Mouse (Mus musculus): ENCODE measurements around the gene Faf2. TPM values are rescaled to one million over a fixed set of nuclear protein-coding genes. Genes with fewer than 3 reads are reported as not detected.

Faf2 gene
- polyA plus RNA-seq, 1 experiment from 2014 or later: 28.1 TPM

GRCm38 (mm10) chr13:54629128-54629527 is 7.5 kb downstream of the Faf2 start:
- ATAC-seq: peak; percentile 94
- peak overlapping the region; percentile 53 for H3K27ac ChIP-seq (ENCODE audit: low read depth)
- H3K9me3 ChIP-seq (ENCODE audit: low read length): no peaks in the 10 kb centered on the region
- peak overlapping the region; percentile 33; the same call in 1 of the 2 replicates for H3K4me2 ChIP-seq (ENCODE audit: low read depth, low read length)
- DNase-seq: peak; percentile 45
- H3K9ac ChIP-seq (replicated peaks): no peak overlapping the region
- WGBS (ENCODE audit: insufficient replicate concordance): 50% methylated on average over 4 of the region's 4 CpGs
- peak; percentile 58; the same call in 1 of the 2 replicates for TF ChIP-seq EP300 (IDR thresholded peaks at IDR 0.05; ENCODE audit: low read depth)
- no peak for TF ChIP-seq CTCF (IDR thresholded peaks at IDR 0.05; ENCODE audit: low read depth)
- H3K27me3 ChIP-seq (ENCODE audit: insufficient read depth, low read length): no peaks in the 10 kb centered on the region
- H3K4me1 ChIP-seq (ENCODE audit: insufficient read depth): peaks cover 14% of the 10 kb centered on the region
- no peak overlapping the region for H3K4me3 ChIP-seq (ENCODE audit: low read depth, low read length)
- 0 out of 2 replicates have a peak, but pooled peaks cover 7% of the 10 kb centered on the region for H3K36me3 ChIP-seq (replicated peaks; ENCODE audit: insufficient read depth, low read length)

- TF ChIP-seq EP300 (IDR thresholded peaks at IDR 0.05; ENCODE audit: low read depth): no peak
- no peak for TF ChIP-seq CTCF (IDR thresholded peaks at IDR 0.05; ENCODE audit: low read depth)
- 48% methylated on average over 3 of the region's 3 CpGs for WGBS (ENCODE audit: insufficient replicate concordance)
- peak overlapping the region; percentile 29 for H3K27ac ChIP-seq (ENCODE audit: low read depth)
- no peak overlapping the region for H3K4me3 ChIP-seq (ENCODE audit: low read depth, low read length)
- no peak for ATAC-seq
- no peaks in the 10 kb centered on the region for H3K27me3 ChIP-seq (ENCODE audit: insufficient read depth, low read length)
- H3K4me1 ChIP-seq (ENCODE audit: insufficient read depth): peaks cover 5% of the 10 kb centered on the region
- peak overlapping the region; percentile 19; the same call in 1 of the 2 replicates for H3K4me2 ChIP-seq (ENCODE audit: low read depth, low read length)
- no peak for DNase-seq
- H3K9me3 ChIP-seq (ENCODE audit: low read length): no peaks in the 10 kb centered on the region
- H3K9ac ChIP-seq (replicated peaks): no peak overlapping the region
- H3K36me3 ChIP-seq (replicated peaks; ENCODE audit: insufficient read depth, low read length): peaks cover 10% of the 10 kb centered on the region
These were observed 11.2 kb downstream of the Faf2 start for GRCm38 (mm10) chr13:54632731-54633277.

GRCm38 (mm10) chr13:54635011-54635410 is 13.4 kb downstream of the Faf2 start:
- 88% methylated on average over 3 of the region's 3 CpGs for WGBS (ENCODE audit: insufficient replicate concordance)
- TF ChIP-seq EP300 (IDR thresholded peaks at IDR 0.05; ENCODE audit: low read depth) (no peak), CTCF (IDR thresholded peaks at IDR 0.05; ENCODE audit: low read depth) (no peak)
- no peaks in the 10 kb centered on the region for H3K27me3 ChIP-seq (ENCODE audit: insufficient read depth, low read length)
- ATAC-seq (no peak), DNase-seq (no peak)
- peaks cover 29% of the 10 kb centered on the region for H3K36me3 ChIP-seq (replicated peaks; ENCODE audit: insufficient read depth, low read length)
- H3K9me3 ChIP-seq (ENCODE audit: low read length): no peaks in the 10 kb centered on the region
- H3K4me3 ChIP-seq (ENCODE audit: low read depth, low read length): no peak overlapping the region
- no peak overlapping the region for H3K4me2 ChIP-seq (ENCODE audit: low read depth, low read length)
- no peaks in the 10 kb centered on the region for H3K4me1 ChIP-seq (ENCODE audit: insufficient read depth)
- no peak overlapping the region for H3K9ac ChIP-seq (replicated peaks)
- no peak overlapping the region for H3K27ac ChIP-seq (ENCODE audit: low read depth)

- no peak for DNase-seq
These were observed 28.9 kb downstream of the Faf2 start for GRCm38 (mm10) chr13:54650461-54650860.

GRCm38 (mm10) chr13:54660877-54661276 is 39.3 kb downstream of the Faf2 start:
- H3K9me3 ChIP-seq (ENCODE audit: low read length): no peaks in the 10 kb centered on the region
- no peaks in the 10 kb centered on the region for H3K4me1 ChIP-seq (ENCODE audit: insufficient read depth)
- H3K4me2 ChIP-seq (ENCODE audit: low read depth, low read length): no peak overlapping the region
- ATAC-seq: no peak
- no peak for DNase-seq
- H3K4me3 ChIP-seq (ENCODE audit: low read depth, low read length): no peak overlapping the region
- no peak overlapping the region for H3K9ac ChIP-seq (replicated peaks)
- no peaks in the 10 kb centered on the region for H3K27me3 ChIP-seq (ENCODE audit: insufficient read depth, low read length)
- TF ChIP-seq EP300 (IDR thresholded peaks at IDR 0.05; ENCODE audit: low read depth): no peak
- TF ChIP-seq CTCF (IDR thresholded peaks at IDR 0.05; ENCODE audit: low read depth): no peak
- H3K36me3 ChIP-seq (replicated peaks; ENCODE audit: insufficient read depth, low read length): peaks cover 44% of the 10 kb centered on the region
- H3K27ac ChIP-seq (ENCODE audit: low read depth): no peak overlapping the region
- 78% methylated on average over 5 of the region's 5 CpGs for WGBS (ENCODE audit: insufficient replicate concordance)

More at GRCm38 (mm10) chr13:54650461-54650860, 28.9 kb downstream of the Faf2 start:
- no peaks in the 10 kb centered on the region for H3K4me1 ChIP-seq (ENCODE audit: insufficient read depth)
- no peak for ATAC-seq
- no peak overlapping the region for H3K4me2 ChIP-seq (ENCODE audit: low read depth, low read length)
- H3K36me3 ChIP-seq (replicated peaks; ENCODE audit: insufficient read depth, low read length): peaks cover 92% of the 10 kb centered on the region
- 93% methylated on average over 3 of the region's 3 CpGs for WGBS (ENCODE audit: insufficient replicate concordance)
- H3K9ac ChIP-seq (replicated peaks): no peak overlapping the region
- no peaks in the 10 kb centered on the region for H3K27me3 ChIP-seq (ENCODE audit: insufficient read depth, low read length)
- TF ChIP-seq EP300 (IDR thresholded peaks at IDR 0.05; ENCODE audit: low read depth) (no peak), CTCF (IDR thresholded peaks at IDR 0.05; ENCODE audit: low read depth) (no peak)
- no peak overlapping the region for H3K27ac ChIP-seq (ENCODE audit: low read depth)
- H3K4me3 ChIP-seq (ENCODE audit: low read depth, low read length): no peak overlapping the region
- no peaks in the 10 kb centered on the region for H3K9me3 ChIP-seq (ENCODE audit: low read length)

GRCm38 (mm10) chr13:54661358-54661757 is 39.8 kb downstream of the Faf2 start:
- no peak for TF ChIP-seq CTCF (IDR thresholded peaks at IDR 0.05; ENCODE audit: low read depth)
- no peak for TF ChIP-seq EP300 (IDR thresholded peaks at IDR 0.05; ENCODE audit: low read depth)
- H3K4me3 ChIP-seq (ENCODE audit: low read depth, low read length): no peak overlapping the region
- no peaks in the 10 kb centered on the region for H3K4me1 ChIP-seq (ENCODE audit: insufficient read depth)
- H3K36me3 ChIP-seq (replicated peaks; ENCODE audit: insufficient read depth, low read length): peaks cover 39% of the 10 kb centered on the region
- DNase-seq (no peak), ATAC-seq (no peak)
- no peak overlapping the region for H3K4me2 ChIP-seq (ENCODE audit: low read depth, low read length)
- 89% methylated on average over 12 of the region's 12 CpGs for WGBS (ENCODE audit: insufficient replicate concordance)
- no peak overlapping the region for H3K9ac ChIP-seq (replicated peaks)
- no peaks in the 10 kb centered on the region for H3K27me3 ChIP-seq (ENCODE audit: insufficient read depth, low read length)
- no peaks in the 10 kb centered on the region for H3K9me3 ChIP-seq (ENCODE audit: low read length)
- H3K27ac ChIP-seq (ENCODE audit: low read depth): no peak overlapping the region

Data from liver, postnatal 0 days (tissue).